Mouse (Mus musculus) lung, embryonic 16.5 days (tissue): Measurements from ENCODE around the gene Fhad1. TPM values are rescaled to one million over a fixed set of nuclear protein-coding genes. Genes with fewer than 3 reads are reported as not detected.

Source experiments
- ATAC-seq: fragments of 200-750 bp; cut with Nextera tagmentation; 2 replicates; pipeline ENCODE4 v1.8.0; 2017; ENCODE audit warnings: low read depth, mild to moderate bottlenecking, moderate library complexity
- H3K27ac ChIP-seq: fragments of 300-500 bp; sonication (generic); 2 replicates; pipeline ENCODE4 v1.5.1; 2014; ENCODE audit warnings: mild to moderate bottlenecking, control low read depth, low read length
- H3K27me3 ChIP-seq: fragments of 300-500 bp; sonication (generic); 2 replicates; pipeline ENCODE4 v1.6.1; 2014; ENCODE audit warnings: low read depth, low read length, mixed read lengths; ENCODE audit not compliant: control insufficient read depth, insufficient read depth
- H3K36me3 ChIP-seq: fragments of 300-500 bp; sonication (generic); 2 replicates; pipeline ENCODE4 v1.6.1; 2014; ENCODE audit warnings: low read length; ENCODE audit not compliant: control insufficient read depth, insufficient read depth
- H3K4me1 ChIP-seq: fragments of 300-500 bp; sonication (generic); replicated peaks from 2 replicates; pipeline ENCODE4 v1.6.1; 2014; ENCODE audit warnings: low read length, mixed read lengths; ENCODE audit not compliant: control insufficient read depth, insufficient read depth
- H3K4me2 ChIP-seq: fragments of 300-500 bp; sonication (generic); 2 replicates; pipeline ENCODE4 v1.6.1; 2014; ENCODE audit warnings: low read depth, low read length, control low read depth
- H3K4me3 ChIP-seq: fragments of 300-500 bp; sonication (generic); 2 replicates; pipeline ENCODE4 v1.5.1; 2014; ENCODE audit warnings: mild to moderate bottlenecking, low read length, control low read depth
- H3K9ac ChIP-seq: fragments of 300-500 bp; sonication (generic); 2 replicates; pipeline ENCODE4 v1.6.1; 2014; ENCODE audit warnings: low read length, control low read depth
- H3K9me3 ChIP-seq: fragments of 300-500 bp; sonication (generic); 2 replicates; pipeline ENCODE4 v1.6.1; 2016; ENCODE audit warnings: low read length; ENCODE audit not compliant: control insufficient read depth
- WGBS: fragments of 180-500 bp; shearing (Covaris S2); extraction: QIAGEN DNeasy Blood & Tissue Kit; methylation state at CpG from one replicate; pipeline ENCODE4 v1.1.7; 2014; 5-methylcytosine and 5-hydroxymethylcytosine counted together
- polyA plus RNA-seq: library from polyadenylated mRNA; unstranded; fragments of >200 nt; fragmentation: Nextera tagmentation; extraction: Ambion mirVana; gene quantifications from 2 replicates; pipeline ENCODE4 v1.2.1, GENCODE M21; 2015

Fhad1 gene
- polyA plus RNA-seq, 1 experiment from 2014 or later, result 3.3 TPM

GRCm38 (mm10) chr4:141870666-141871332 is 144.1 kb downstream of the Fhad1 start:
- no peak overlapping the region for H3K9ac ChIP-seq
- 72% methylated on average over 11 of the region's 11 CpGs for WGBS
- H3K27me3 ChIP-seq, result no peaks in the 10 kb centered on the region
- no peaks in the 10 kb centered on the region for H3K9me3 ChIP-seq
- H3K36me3 ChIP-seq, result no peaks in the 10 kb centered on the region
- H3K27ac ChIP-seq, result no peak overlapping the region
- no peak overlapping the region for H3K4me2 ChIP-seq
- H3K4me3 ChIP-seq, result no peak overlapping the region
- no peak for ATAC-seq
- peaks cover 64% of the 10 kb centered on the region for H3K4me1 ChIP-seq

DNA sequence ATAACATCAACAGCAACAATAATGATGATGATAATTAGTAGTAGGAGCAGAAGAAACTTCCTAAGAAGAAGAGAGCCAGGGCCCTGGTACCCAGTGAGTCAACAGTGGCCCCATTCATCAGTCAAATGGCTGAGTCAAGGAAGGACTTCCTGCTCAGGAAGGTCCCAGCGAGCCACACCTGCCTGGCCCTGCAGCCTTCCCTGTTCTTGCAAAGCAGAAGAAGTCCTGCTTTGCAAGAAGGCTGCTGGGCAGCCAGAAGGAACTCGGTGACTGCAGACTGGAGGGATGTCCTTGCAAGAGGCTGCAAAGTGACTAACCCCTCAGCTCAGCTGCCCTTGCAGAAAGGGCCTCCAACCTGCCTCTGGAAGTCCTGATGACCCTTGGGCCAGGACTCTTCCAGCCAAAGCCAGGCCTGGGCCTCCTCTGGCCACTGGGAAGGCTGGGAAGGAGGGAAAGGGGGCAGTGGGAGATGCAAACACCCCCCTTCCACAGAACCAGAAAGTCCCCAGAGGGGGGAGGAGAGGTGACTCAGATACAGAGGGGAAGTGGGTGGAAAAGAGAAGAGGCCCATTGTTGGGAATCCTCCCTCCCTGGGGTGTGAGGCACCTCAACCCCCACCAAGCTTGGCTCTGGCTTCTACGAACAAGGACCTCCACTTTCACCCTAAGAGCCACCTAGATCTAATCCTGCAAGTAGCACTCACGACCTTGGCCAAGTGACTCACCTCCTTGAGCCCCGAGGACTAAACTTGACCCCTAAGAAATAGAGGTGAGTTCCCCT is 145.3 kb downstream of the Fhad1 start:
- Histone ChIP-seq H3K4me1 (peaks cover 58% of the 10 kb centered on the region), H3K4me2 (no peak overlapping the region), H3K36me3 (no peaks in the 10 kb centered on the region), H3K9me3 (no peaks in the 10 kb centered on the region), H3K9ac (no peak overlapping the region), H3K4me3 (no peak overlapping the region), H3K27ac (no peak overlapping the region), H3K27me3 (no peaks in the 10 kb centered on the region)
- no peak for ATAC-seq
- WGBS, result 49% methylated on average over 5 of the region's 5 CpGs

DNA sequence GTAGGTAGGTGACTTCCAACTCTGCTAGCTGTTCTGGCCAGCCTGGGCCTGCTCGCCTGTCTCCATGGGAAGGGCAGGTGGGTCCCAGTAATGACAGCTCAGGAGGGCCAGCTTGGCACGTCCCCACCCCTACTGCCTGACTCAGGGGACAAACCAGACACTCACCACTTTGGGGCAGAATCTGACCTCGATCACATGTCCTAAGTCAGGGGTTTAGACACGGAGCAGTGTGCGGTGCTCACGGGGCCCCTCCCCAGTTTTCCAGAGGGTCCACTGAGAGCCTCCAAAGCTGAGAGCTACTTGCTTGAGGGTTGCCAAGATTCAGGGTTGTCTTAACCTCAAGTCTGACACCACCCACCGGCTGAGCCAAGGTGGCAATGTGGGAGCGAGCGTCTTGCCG is 146.8 kb downstream of the Fhad1 start:
- peaks cover 50% of the 10 kb centered on the region for H3K4me1 ChIP-seq
- no peak overlapping the region for H3K4me2 ChIP-seq
- peak overlapping the region; percentile 53; the same call in 1 of the 2 replicates for H3K27ac ChIP-seq
- ATAC-seq, result no peak
- 78% methylated on average over 10 of the region's 10 CpGs for WGBS
- H3K36me3 ChIP-seq, result no peaks in the 10 kb centered on the region
- no peaks in the 10 kb centered on the region for H3K9me3 ChIP-seq
- no peak overlapping the region for H3K9ac ChIP-seq
- H3K4me3 ChIP-seq, result no peak overlapping the region
- no peaks in the 10 kb centered on the region for H3K27me3 ChIP-seq

GRCm38 (mm10) chr4:141867498-141867897 is 147.4 kb downstream of the Fhad1 start:
- no peaks in the 10 kb centered on the region for H3K27me3 ChIP-seq
- no peaks in the 10 kb centered on the region for H3K36me3 ChIP-seq
- H3K4me2 ChIP-seq, result 0 out of 2 replicates have a peak overlapping the region, but pooled peaks have one; percentile 8
- H3K4me3 ChIP-seq, result no peak overlapping the region
- 19% methylated on average over 4 of the region's 4 CpGs for WGBS
- peak; percentile 51 for ATAC-seq
- peaks cover 44% of the 10 kb centered on the region for H3K4me1 ChIP-seq
- H3K27ac ChIP-seq, result peak overlapping the region; percentile 53
- H3K9ac ChIP-seq, result peak overlapping the region; percentile 21; the same call in 1 of the 2 replicates
- H3K9me3 ChIP-seq, result no peaks in the 10 kb centered on the region

- Histone ChIP-seq H3K9ac (peak overlapping the region; percentile 21; the same call in 1 of the 2 replicates), H3K4me3 (no peak overlapping the region)
- WGBS, result 15% methylated on average over 10 of the region's 10 CpGs
These were observed 147.9 kb downstream of the Fhad1 start for GRCm38 (mm10) chr4:141866933-141867490.

DNA sequence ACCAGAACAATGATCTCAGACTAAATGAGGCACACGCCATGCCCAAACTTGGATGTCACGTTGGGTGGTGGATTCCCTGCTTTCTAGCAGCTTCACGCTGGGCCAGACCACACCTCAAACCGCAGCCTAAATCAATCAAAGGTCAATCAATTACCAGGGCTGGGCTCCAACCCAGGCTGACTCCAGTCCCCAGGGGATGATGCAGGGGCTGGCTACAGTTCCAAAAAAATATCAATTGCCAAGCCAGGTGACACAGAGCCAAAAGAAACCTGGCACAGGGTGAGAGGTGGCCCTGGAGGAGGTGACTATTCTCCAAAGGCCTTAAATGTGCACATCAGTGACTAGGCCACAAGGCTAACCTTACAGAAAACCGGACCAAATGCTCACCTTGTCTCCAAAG is 149.3 kb downstream of the Fhad1 start:
- peaks cover 6% of the 10 kb centered on the region for H3K36me3 ChIP-seq
- no peak overlapping the region for H3K4me3 ChIP-seq
- H3K27ac ChIP-seq, result no peak overlapping the region
- no peak overlapping the region for H3K4me2 ChIP-seq
- H3K27me3 ChIP-seq, result no peaks in the 10 kb centered on the region
- WGBS, result 91% methylated on average over 5 of the region's 5 CpGs
- no peak for ATAC-seq
- no peaks in the 10 kb centered on the region for H3K9me3 ChIP-seq
- H3K9ac ChIP-seq, result no peak overlapping the region
- peaks cover 29% of the 10 kb centered on the region for H3K4me1 ChIP-seq

More at GRCm38 (mm10) chr4:141866933-141867490, 147.9 kb downstream of the Fhad1 start:
- H3K4me1 ChIP-seq, result peaks cover 40% of the 10 kb centered on the region
- H3K36me3 ChIP-seq, result no peaks in the 10 kb centered on the region; the same call in 1 of the 2 replicates
- peak overlapping the region; percentile 53 for H3K27ac ChIP-seq
- H3K27me3 ChIP-seq, result no peaks in the 10 kb centered on the region
- H3K9me3 ChIP-seq, result no peaks in the 10 kb centered on the region
- peak; percentile 78 for ATAC-seq
- H3K4me2 ChIP-seq, result 0 out of 2 replicates have a peak overlapping the region, but pooled peaks have one; percentile 8

DNA sequence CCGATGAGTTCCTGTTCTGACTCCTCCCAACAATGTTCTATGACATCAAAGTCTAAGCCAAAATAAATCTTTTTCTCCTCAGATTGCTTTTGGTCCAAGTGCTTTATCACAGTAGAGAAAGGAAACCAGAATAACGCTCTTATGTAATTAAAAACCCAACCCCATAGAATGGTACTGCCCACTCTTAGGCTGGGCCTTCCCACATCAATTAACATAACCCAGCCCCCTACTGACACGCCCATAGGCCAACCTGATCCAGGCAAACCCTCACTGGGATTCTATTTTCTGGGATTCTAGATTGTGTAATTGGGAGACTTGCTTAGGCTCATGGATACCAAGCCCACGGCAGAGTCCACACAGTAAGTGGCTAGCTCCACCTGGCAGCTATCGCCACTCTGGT is 149.9 kb downstream of the Fhad1 start:
- WGBS, result 93% methylated on average over 5 of the region's 5 CpGs
- Histone ChIP-seq H3K27ac (no peak overlapping the region), H3K36me3 (peaks cover 10% of the 10 kb centered on the region), H3K4me2 (no peak overlapping the region), H3K27me3 (no peaks in the 10 kb centered on the region), H3K9ac (no peak overlapping the region), H3K4me1 (peaks cover 29% of the 10 kb centered on the region), H3K4me3 (no peak overlapping the region), H3K9me3 (no peaks in the 10 kb centered on the region)
- no peak for ATAC-seq

GRCm38 (mm10) chr4:141864506-141864905 is 150.4 kb downstream of the Fhad1 start:
- no peaks in the 10 kb centered on the region for H3K9me3 ChIP-seq
- H3K27ac ChIP-seq, result no peak overlapping the region
- H3K4me3 ChIP-seq, result no peak overlapping the region
- no peak overlapping the region for H3K9ac ChIP-seq
- no peaks in the 10 kb centered on the region for H3K27me3 ChIP-seq
- H3K36me3 ChIP-seq, result peaks cover 14% of the 10 kb centered on the region
- H3K4me1 ChIP-seq, result peaks cover 27% of the 10 kb centered on the region
- H3K4me2 ChIP-seq, result no peak overlapping the region
- ATAC-seq, result no peak
- WGBS, result 89% methylated on average over 8 of the region's 8 CpGs

- Histone ChIP-seq H3K4me1 (peaks cover 25% of the 10 kb centered on the region), H3K27ac (no peak overlapping the region), H3K4me2 (no peak overlapping the region), H3K27me3 (no peaks in the 10 kb centered on the region), H3K36me3 (peaks cover 18% of the 10 kb centered on the region), H3K9me3 (no peaks in the 10 kb centered on the region), H3K4me3 (no peak overlapping the region), H3K9ac (no peak overlapping the region)
- ATAC-seq, result no peak
- WGBS, result 79% methylated on average over 7 of the region's 7 CpGs
These were observed 151.1 kb downstream of the Fhad1 start for GRCm38 (mm10) chr4:141863726-141864280.
